Mouse (Mus musculus) liver, embryonic 13.5 days (tissue): ENCODE results near the gene Slc17a9. TPM values are rescaled to one million over a fixed set of nuclear protein-coding genes. Genes with fewer than 3 reads are reported as not detected.

Experiments
- ATAC-seq: fragments of 200-750 bp; cut with Nextera tagmentation; 2 replicates; pipeline ENCODE4 v1.8.0; 2017; ENCODE audit warnings: low read depth, mild to moderate bottlenecking, moderate number of reproducible peaks, moderate library complexity
- DNase-seq: peaks from one replicate; pipeline ENCODE4 v3.0.0; 2022
- H3K27ac ChIP-seq: fragments of 300-500 bp; sonication (generic); 2 replicates; pipeline ENCODE4 v1.5.1; 2015; ENCODE audit warnings: moderate library complexity, mild to moderate bottlenecking, inconsistent platforms
- H3K27me3 ChIP-seq: fragments of 300-500 bp; sonication (generic); 2 replicates; pipeline ENCODE4 v1.6.1; 2015; ENCODE audit warnings: mild to moderate bottlenecking, inconsistent platforms
- H3K36me3 ChIP-seq: fragments of 300-500 bp; sonication (generic); 2 replicates; pipeline ENCODE4 v1.6.1; 2015; ENCODE audit warnings: mild to moderate bottlenecking, inconsistent platforms
- H3K4me1 ChIP-seq: fragments of 300-500 bp; sonication (generic); replicated peaks from 2 replicates; pipeline ENCODE4 v1.6.1; 2015; ENCODE audit warnings: inconsistent platforms
- H3K4me2 ChIP-seq: fragments of 300-500 bp; sonication (generic); 2 replicates; pipeline ENCODE4 v1.6.1; 2015; ENCODE audit warnings: inconsistent platforms, mild to moderate bottlenecking, moderate library complexity
- H3K4me3 ChIP-seq: fragments of 300-500 bp; sonication (generic); replicated peaks from 2 replicates; pipeline ENCODE4 v1.5.1; 2015; ENCODE audit warnings: mild to moderate bottlenecking, inconsistent platforms
- H3K9ac ChIP-seq: fragments of 300-500 bp; sonication (generic); 2 replicates; pipeline ENCODE4 v1.6.1; 2015; ENCODE audit warnings: mild to moderate bottlenecking, inconsistent platforms
- H3K9me3 ChIP-seq: fragments of 300-500 bp; sonication (generic); replicated peaks from 2 replicates; pipeline ENCODE4 v1.6.1; 2016; ENCODE audit warnings: inconsistent platforms
- WGBS: fragments of 180-500 bp; shearing (Covaris S2); methylation state at CpG from one replicate; pipeline ENCODE4 v1.1.7; 2015; ENCODE audit not compliant: insufficient replicate concordance; 5-methylcytosine and 5-hydroxymethylcytosine counted together
- polyA plus RNA-seq: library from polyadenylated mRNA; unstranded; fragments of >200 nt; fragmentation: Nextera tagmentation; extraction: Ambion mirVana; gene quantifications from 2 replicates; pipeline ENCODE4 v1.2.1, GENCODE M21; 2015

Gene Slc17a9
- polyA plus RNA-seq, 1 experiment from 2014 or later = 4.8 TPM

GRCm38 (mm10) chr2:180758513-180759263, 33.6 kb downstream of the Slc17a9 start:
- WGBS = 50% methylated on average over 15 of the region's 15 CpGs
- no peak overlapping the region for H3K4me2 ChIP-seq
- DNase-seq = no peak
- H3K4me1 ChIP-seq = no peaks in the 10 kb centered on the region
- no peaks in the 10 kb centered on the region for H3K9me3 ChIP-seq
- no peak for ATAC-seq
- H3K9ac ChIP-seq = no peak overlapping the region
- no peak overlapping the region for H3K4me3 ChIP-seq
- 0 out of 2 replicates have a peak, but pooled peaks cover 11% of the 10 kb centered on the region for H3K27me3 ChIP-seq
- H3K36me3 ChIP-seq = no peaks in the 10 kb centered on the region
- H3K27ac ChIP-seq = no peak overlapping the region

- H3K36me3 ChIP-seq = no peaks in the 10 kb centered on the region
- H3K27ac ChIP-seq = no peak overlapping the region
- no peak for DNase-seq
- 66% methylated on average over 11 of the region's 11 CpGs for WGBS
- no peak overlapping the region for H3K4me3 ChIP-seq
- H3K4me2 ChIP-seq = no peak overlapping the region
- H3K9me3 ChIP-seq = no peaks in the 10 kb centered on the region
- no peak for ATAC-seq
- 0 out of 2 replicates have a peak, but pooled peaks cover 12% of the 10 kb centered on the region for H3K27me3 ChIP-seq
- H3K4me1 ChIP-seq = no peaks in the 10 kb centered on the region
- H3K9ac ChIP-seq = no peak overlapping the region
Measured at GRCm38 (mm10) chr2:180764986-180765385, 39.9 kb downstream of the Slc17a9 start.

GRCm38 (mm10) chr2:180765713-180766112, 40.6 kb downstream of the Slc17a9 start:
- Histone ChIP-seq H3K4me2 (no peak overlapping the region), H3K9ac (no peak overlapping the region), H3K9me3 (no peaks in the 10 kb centered on the region), H3K36me3 (no peaks in the 10 kb centered on the region), H3K4me1 (no peaks in the 10 kb centered on the region), H3K4me3 (no peak overlapping the region), H3K27me3 (peaks cover 16% of the 10 kb centered on the region; the same call in 1 of the 2 replicates), H3K27ac (no peak overlapping the region)
- 51% methylated on average over 7 of the region's 7 CpGs for WGBS
- DNase-seq (no peak), ATAC-seq (no peak)

- no peak for ATAC-seq
- H3K4me2 ChIP-seq = no peak overlapping the region
- peaks cover 89% of the 10 kb centered on the region for H3K27me3 ChIP-seq
- H3K27ac ChIP-seq = no peak overlapping the region
- 2% methylated on average over 12 of the region's 12 CpGs for WGBS
- H3K4me3 ChIP-seq = no peak overlapping the region
- no peaks in the 10 kb centered on the region for H3K9me3 ChIP-seq
- DNase-seq = no peak
- no peak overlapping the region for H3K9ac ChIP-seq
- H3K36me3 ChIP-seq = no peaks in the 10 kb centered on the region
- no peaks in the 10 kb centered on the region for H3K4me1 ChIP-seq
Measured at GRCm38 (mm10) chr2:180775223-180775622, 50.2 kb downstream of the Slc17a9 start.

GRCm38 (mm10) chr2:180775641-180776040, 50.6 kb downstream of the Slc17a9 start:
- Histone ChIP-seq H3K4me1 (no peaks in the 10 kb centered on the region), H3K9ac (no peak overlapping the region), H3K9me3 (no peaks in the 10 kb centered on the region), H3K27me3 (peaks cover 87% of the 10 kb centered on the region), H3K36me3 (no peaks in the 10 kb centered on the region), H3K4me2 (no peak overlapping the region), H3K4me3 (no peak overlapping the region), H3K27ac (no peak overlapping the region)
- no peak for DNase-seq
- WGBS = 5% methylated on average over 15 of the region's 15 CpGs
- no peak for ATAC-seq

GRCm38 (mm10) chr2:180776793-180777192, 51.7 kb downstream of the Slc17a9 start, which contains the start of gene Bhlhe23:
Bhlhe23 (minus strand) TSS chr2:180776900.
- no peak within 1 kb of the TSS for H3K9ac ChIP-seq
- no peak for ATAC-seq
- no peak within 1 kb of the TSS for H3K4me3 ChIP-seq
- H3K36me3 ChIP-seq = no peaks in the 10 kb centered on the region
- 4% methylated on average over 27 of the region's 28 CpGs for WGBS
- no peak for DNase-seq
- no peak within 1 kb of the TSS for H3K4me2 ChIP-seq
- no peaks in the 10 kb centered on the region for H3K9me3 ChIP-seq
- no peak within 1 kb of the TSS for H3K27ac ChIP-seq
- H3K4me1 ChIP-seq = no peaks in the 10 kb centered on the region
- H3K27me3 ChIP-seq = peaks cover 88% of the 10 kb centered on the region

- Histone ChIP-seq H3K4me3 (no peak overlapping the region), H3K9me3 (no peaks in the 10 kb centered on the region), H3K4me1 (no peaks in the 10 kb centered on the region), H3K9ac (no peak overlapping the region), H3K27me3 (peaks cover 64% of the 10 kb centered on the region), H3K27ac (no peak overlapping the region), H3K36me3 (no peaks in the 10 kb centered on the region), H3K4me2 (no peak overlapping the region)
- DNase-seq (no peak), ATAC-seq (no peak)
- WGBS = 21% methylated on average over 12 of the region's 12 CpGs
Measured at GRCm38 (mm10) chr2:180779226-180780104, 54.4 kb downstream of the Slc17a9 start.

- WGBS = 5% methylated on average over 2 of the region's 2 CpGs
- DNase-seq (no peak), ATAC-seq (no peak)
- H3K4me3 ChIP-seq = no peak overlapping the region
- H3K9ac ChIP-seq = no peak overlapping the region
- H3K9me3 ChIP-seq = no peaks in the 10 kb centered on the region
- peaks cover 57% of the 10 kb centered on the region for H3K27me3 ChIP-seq
- no peak overlapping the region for H3K4me2 ChIP-seq
- H3K27ac ChIP-seq = no peak overlapping the region
- H3K4me1 ChIP-seq = no peaks in the 10 kb centered on the region
- no peaks in the 10 kb centered on the region for H3K36me3 ChIP-seq
Measured at GRCm38 (mm10) chr2:180780282-180780681, 55.2 kb downstream of the Slc17a9 start.

GRCm38 (mm10) chr2:180786732-180787131, 61.7 kb downstream of the Slc17a9 start:
- Histone ChIP-seq H3K27me3 (peaks cover 31% of the 10 kb centered on the region), H3K4me2 (no peak overlapping the region), H3K36me3 (no peaks in the 10 kb centered on the region), H3K9me3 (no peaks in the 10 kb centered on the region), H3K27ac (no peak overlapping the region), H3K4me1 (no peaks in the 10 kb centered on the region), H3K9ac (no peak overlapping the region), H3K4me3 (no peak overlapping the region)
- ATAC-seq = no peak
- no peak for DNase-seq

GRCm38 (mm10) chr2:180787566-180788232, 62.6 kb downstream of the Slc17a9 start:
- peaks cover 29% of the 10 kb centered on the region for H3K27me3 ChIP-seq
- no peak overlapping the region for H3K27ac ChIP-seq
- no peak overlapping the region for H3K9ac ChIP-seq
- no peaks in the 10 kb centered on the region for H3K36me3 ChIP-seq
- no peak overlapping the region for H3K4me2 ChIP-seq
- no peak for DNase-seq
- 66% methylated on average over 13 of the region's 13 CpGs for WGBS
- H3K4me1 ChIP-seq = no peaks in the 10 kb centered on the region
- no peaks in the 10 kb centered on the region for H3K9me3 ChIP-seq
- no peak overlapping the region for H3K4me3 ChIP-seq
- no peak for ATAC-seq

GRCm38 (mm10) chr2:180788386-180788785, 63.3 kb downstream of the Slc17a9 start:
- ATAC-seq = no peak
- no peak overlapping the region for H3K9ac ChIP-seq
- no peak overlapping the region for H3K4me3 ChIP-seq
- H3K4me2 ChIP-seq = no peak overlapping the region
- WGBS = 16% methylated on average over 2 of the region's 2 CpGs
- no peaks in the 10 kb centered on the region for H3K4me1 ChIP-seq
- no peak for DNase-seq
- H3K27me3 ChIP-seq = peaks cover 29% of the 10 kb centered on the region
- H3K27ac ChIP-seq = no peak overlapping the region
- no peaks in the 10 kb centered on the region for H3K36me3 ChIP-seq
- H3K9me3 ChIP-seq = no peaks in the 10 kb centered on the region
